Comparison of ENCODE assay signal across 8 mouse cellular contexts in the genomic region with DNA sequence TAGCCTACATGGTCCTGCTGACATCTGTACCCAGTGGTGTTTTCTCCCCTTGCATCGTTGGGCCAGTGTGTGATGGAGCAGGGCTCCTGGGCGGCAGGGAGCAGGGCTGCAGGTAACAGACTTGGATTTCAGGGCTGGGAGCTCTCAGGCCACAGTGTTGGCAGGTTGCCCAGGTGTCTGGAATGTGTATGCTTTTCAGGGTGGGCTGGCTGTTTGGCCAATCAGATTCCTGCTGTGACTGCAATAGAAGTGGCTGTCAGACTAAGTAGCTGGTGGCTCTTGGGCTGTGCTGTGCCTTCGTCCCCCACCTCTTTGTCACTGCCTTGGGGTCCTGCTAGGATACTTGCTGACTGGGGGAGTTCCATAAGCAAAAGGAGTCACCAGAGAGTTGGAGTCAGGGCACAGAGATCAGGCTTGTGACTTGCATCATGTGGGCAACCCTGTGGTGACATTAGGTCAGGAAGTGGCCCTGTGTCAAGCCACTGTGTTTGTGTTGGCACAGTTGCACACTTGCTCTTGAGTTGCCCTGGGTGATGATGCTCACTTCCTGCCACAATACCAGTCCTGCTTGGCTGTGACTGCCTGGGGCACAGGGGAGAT.
DNase-seq lines count a peak whose midpoint lies in the region; ATAC-seq and TF ChIP-seq lines count a peak whose summit lies in the region.

No protein-coding gene starts in this region.

- 70% methylated on average over 3 of the region's 3 CpGs for WGBS in midbrain, postnatal 0 days
- 65% methylated on average over 3 of the region's 3 CpGs for WGBS in midbrain, embryonic 13.5 days
- WGBS in heart, embryonic 13.5 days = 18% methylated on average over 3 of the region's 3 CpGs
- 16% methylated on average over 3 of the region's 3 CpGs for WGBS in stomach, embryonic 15.5 days

- no peak overlapping the region for H3K9ac ChIP-seq in midbrain, postnatal 0 days (replicated peaks; ENCODE audit: low read length, poor library complexity, severe bottlenecking)
- no peak overlapping the region for H3K9ac ChIP-seq in midbrain, embryonic 13.5 days (replicated peaks)
- no peak overlapping the region; the same call in 1 of the 2 replicates for H3K9ac ChIP-seq in heart, embryonic 13.5 days
- no peak overlapping the region for H3K9ac ChIP-seq in stomach, embryonic 15.5 days

- H3K4me1 ChIP-seq in midbrain, postnatal 0 days (ENCODE audit: insufficient read depth, low read length) = no peaks in the 10 kb centered on the region
- 0 out of 2 replicates have a peak, but pooled peaks cover 3% of the 10 kb centered on the region for H3K4me1 ChIP-seq in midbrain, embryonic 13.5 days (replicated peaks)
- peaks cover 16% of the 10 kb centered on the region for H3K4me1 ChIP-seq in heart, embryonic 13.5 days
- peaks cover 6% of the 10 kb centered on the region for H3K4me1 ChIP-seq in stomach, embryonic 15.5 days

- H3K36me3 ChIP-seq in midbrain, postnatal 0 days (ENCODE audit: insufficient read depth, low read length) = no peaks in the 10 kb centered on the region
- no peaks in the 10 kb centered on the region for H3K36me3 ChIP-seq in midbrain, embryonic 13.5 days
- no peaks in the 10 kb centered on the region for H3K36me3 ChIP-seq in heart, embryonic 13.5 days
- no peaks in the 10 kb centered on the region for H3K36me3 ChIP-seq in stomach, embryonic 15.5 days

- H3K9me3 ChIP-seq in midbrain, postnatal 0 days (ENCODE audit: low read length) = no peaks in the 10 kb centered on the region
- no peaks in the 10 kb centered on the region for H3K9me3 ChIP-seq in midbrain, embryonic 13.5 days
- no peaks in the 10 kb centered on the region for H3K9me3 ChIP-seq in heart, embryonic 13.5 days
- no peaks in the 10 kb centered on the region for H3K9me3 ChIP-seq in stomach, embryonic 15.5 days

- no peak for ATAC-seq in midbrain, postnatal 0 days (ENCODE audit: low FRiP score)
- no peak for ATAC-seq in midbrain, embryonic 13.5 days
- ATAC-seq in heart, embryonic 13.5 days (ENCODE audit: extremely low read depth, insufficient number of reproducible peaks, low FRiP score, low TSS enrichment) = peak; percentile 73; the same call in 1 of the 2 replicates
- ATAC-seq in stomach, embryonic 15.5 days (ENCODE audit: insufficient read depth, low FRiP score, low read depth) = peak; percentile 84

- H3K27me3 ChIP-seq in midbrain, postnatal 0 days (ENCODE audit: insufficient read depth, low read length) = no peaks in the 10 kb centered on the region
- H3K27me3 ChIP-seq in midbrain, embryonic 13.5 days = no peaks in the 10 kb centered on the region
- no peaks in the 10 kb centered on the region for H3K27me3 ChIP-seq in heart, embryonic 13.5 days (replicated peaks)
- no peaks in the 10 kb centered on the region for H3K27me3 ChIP-seq in stomach, embryonic 15.5 days (replicated peaks)

- no peak overlapping the region for H3K4me3 ChIP-seq in midbrain, postnatal 0 days (ENCODE audit: low read depth, low read length)
- H3K4me3 ChIP-seq in midbrain, embryonic 13.5 days (replicated peaks) = no peak overlapping the region
- H3K4me3 ChIP-seq in heart, embryonic 13.5 days = no peak overlapping the region
- no peak overlapping the region for H3K4me3 ChIP-seq in stomach, embryonic 15.5 days (replicated peaks)

- TF ChIP-seq CTCF in midbrain, postnatal 0 days (IDR thresholded peaks at IDR 0.05) = no peak

- H3K27ac ChIP-seq in midbrain, postnatal 0 days (ENCODE audit: low read depth, low read length) = no peak overlapping the region
- H3K27ac ChIP-seq in midbrain, embryonic 13.5 days = no peak overlapping the region
- peak overlapping the region; percentile 86 for H3K27ac ChIP-seq in heart, embryonic 13.5 days (replicated peaks)
- peak overlapping the region; percentile 51; the same call in 1 of the 2 replicates for H3K27ac ChIP-seq in stomach, embryonic 15.5 days

- H3K4me2 ChIP-seq in midbrain, postnatal 0 days (ENCODE audit: low read depth, low read length, poor library complexity, severe bottlenecking) = no peak overlapping the region
- no peak overlapping the region for H3K4me2 ChIP-seq in midbrain, embryonic 13.5 days (replicated peaks)
- peak overlapping the region; percentile 24; the same call in 1 of the 2 replicates for H3K4me2 ChIP-seq in heart, embryonic 13.5 days
- no peak overlapping the region for H3K4me2 ChIP-seq in stomach, embryonic 15.5 days

- peak; percentile 60 for DNase-seq in midbrain, postnatal 0 days (ENCODE audit: low spot score)
- DNase-seq in adrenal gland, postnatal 14 days = peak; percentile 51
- peak; percentile 74 to 84 for DNase-seq in kidney, postnatal 36 days
- no peak for DNase-seq in layer of hippocampus, postnatal 10 days (ENCODE audit: low spot score in 2 of 2)
- DNase-seq in layer of hippocampus, adult 9-11 months = no peak

Comparison
In these comparisons a context has a peak if more than half of its experiments do, and no peak if none do; other contexts are left out.
1. ATAC-seq: peak in heart, embryonic 13.5 days (single experiment) and stomach, embryonic 15.5 days (single experiment); none in midbrain, postnatal 0 days (single experiment) and midbrain, embryonic 13.5 days (single experiment).
2. DNase-seq: peak in midbrain, postnatal 0 days (single experiment), adrenal gland, postnatal 14 days (single experiment) and kidney, postnatal 36 days (2 of 2); none in layer of hippocampus, postnatal 10 days (0 of 2) and layer of hippocampus, adult 9-11 months (single experiment).
3. H3K27ac ChIP-seq: peak in heart, embryonic 13.5 days (single experiment) and stomach, embryonic 15.5 days (single experiment); none in midbrain, postnatal 0 days (single experiment) and midbrain, embryonic 13.5 days (single experiment).